Mouse (Mus musculus) myocyte (in vitro differentiated cells): ENCODE measurements around the gene Med9. TPM values are rescaled to one million over a fixed set of nuclear protein-coding genes. Genes with fewer than 3 reads are reported as not detected.
A peak's percentile ranks its signal among the peaks of the same experiment; 100 is the strongest.

Experiments
- H3K27me3 ChIP-seq: one replicate; pipeline ENCODE4 v1.6.1; 2011; ENCODE audit not compliant: control insufficient read depth, insufficient read depth, insufficient read length
- H3K36me3 ChIP-seq: one replicate; pipeline ENCODE4 v1.6.1; 2011; ENCODE audit not compliant: control insufficient read depth, insufficient read depth
- H3K4me2 ChIP-seq: one replicate; pipeline ENCODE4 v1.6.1; 2011; ENCODE audit warnings: low read depth, control low read depth
- H3K4me3 ChIP-seq: one replicate; pipeline ENCODE4 v1.5.1; 2011; ENCODE audit warnings: mild to moderate bottlenecking, control low read depth, moderate library complexity
- H3K79me2 ChIP-seq: one replicate; pipeline ENCODE4 v1.6.1; 2011; ENCODE audit not compliant: control insufficient read depth, insufficient read depth
- H3ac ChIP-seq: one replicate; pipeline ENCODE4 v1.6.1; 2011; ENCODE audit not compliant: control insufficient read depth, insufficient read length
- CEBPB ChIP-seq: IDR thresholded peaks from 2 replicates; pipeline ENCODE4 v1.6.1; 2011; ENCODE audit warnings: mild to moderate bottlenecking, moderate library complexity; ENCODE audit not compliant: poor library complexity, insufficient read depth, severe bottlenecking
- E2F4 ChIP-seq: IDR thresholded peaks from one replicate; pipeline ENCODE4 v1.6.1; 2011; ENCODE audit warnings: mild to moderate bottlenecking, control low read depth, moderate library complexity; ENCODE audit not compliant: insufficient read depth
- MAX ChIP-seq: IDR thresholded peaks from one replicate; pipeline ENCODE4 v1.6.1; 2011; ENCODE audit warnings: low read depth, mild to moderate bottlenecking, control low read depth
- MYOD1 ChIP-seq, 3 experiments: IDR thresholded peaks; one replicate each; pipeline ENCODE4 v1.6.1; 2011; ENCODE audit warnings: control low read depth in 2 of 3, low read depth in 2 of 3, mild to moderate bottlenecking in 2 of 3, moderate library complexity in 1 of 3; ENCODE audit not compliant: insufficient read length in 2 of 3, control insufficient read depth in 1 of 3
- MYOG ChIP-seq, 3 experiments: IDR thresholded peaks; one replicate each; pipeline ENCODE4 v1.6.1; 2011; ENCODE audit warnings: control low read depth in 2 of 3, low read depth in 2 of 3, mild to moderate bottlenecking in 2 of 3; ENCODE audit not compliant: insufficient read length in 2 of 3, control insufficient read depth in 1 of 3, insufficient read depth in 1 of 3
- POLR2A ChIP-seq: IDR thresholded peaks from one replicate; pipeline ENCODE4 v1.6.1; 2011; ENCODE audit warnings: low read depth, mild to moderate bottlenecking, control low read depth, moderate library complexity; ENCODE audit not compliant: insufficient read length
- POLR2AphosphoS2 ChIP-seq: IDR thresholded peaks from one replicate; pipeline ENCODE4 v1.6.1; 2011; ENCODE audit warnings: low read depth, control low read depth; ENCODE audit not compliant: insufficient read length
- REST ChIP-seq: IDR thresholded peaks from one replicate; pipeline ENCODE4 v1.6.1; 2011; ENCODE audit warnings: mild to moderate bottlenecking, control low read depth, moderate library complexity; ENCODE audit not compliant: insufficient read depth, insufficient read length
- SRF ChIP-seq: IDR thresholded peaks from one replicate; pipeline ENCODE4 v1.6.1; 2011; ENCODE audit warnings: low read depth; ENCODE audit not compliant: control insufficient read depth, insufficient read length
- TCF12 ChIP-seq: IDR thresholded peaks from one replicate; pipeline ENCODE4 v1.6.1; 2011; ENCODE audit warnings: mild to moderate bottlenecking, control low read depth; ENCODE audit not compliant: poor library complexity, insufficient read depth, severe bottlenecking
- TCF3 ChIP-seq: IDR thresholded peaks from one replicate; pipeline ENCODE4 v1.6.1; 2011; ENCODE audit warnings: low read depth, control low read depth; ENCODE audit not compliant: insufficient read length
- USF1 ChIP-seq: IDR thresholded peaks from one replicate; pipeline ENCODE4 v1.6.1; 2011; ENCODE audit warnings: low read depth, mild to moderate bottlenecking, control low read depth, moderate library complexity
- polyA plus RNA-seq: library from polyadenylated mRNA; unstranded; fragments of >200 nt; fragmentation: generic; extraction: Trizol; gene quantifications from one replicate; pipeline ENCODE4 v1.2.1, GENCODE M21; 2012; ENCODE audit warnings: missing spikeins

The Med9 gene
- polyA plus RNA-seq, 1 experiment = 41.6 TPM

- TF ChIP-seq E2F4 = no peak
- peak; percentile 47 for TF ChIP-seq POLR2AphosphoS2
- H3ac ChIP-seq = no peak overlapping the region
- H3K79me2 ChIP-seq = no peaks in the 10 kb centered on the region
- peak overlapping the region; percentile 29 for H3K4me3 ChIP-seq
- no peaks in the 10 kb centered on the region for H3K27me3 ChIP-seq
- H3K4me2 ChIP-seq = no peak overlapping the region
- no peaks in the 10 kb centered on the region for H3K36me3 ChIP-seq
Measured at GRCm38 (mm10) chr11:59963364-59964162, 15.6 kb downstream of the Med9 start.

- no peak overlapping the region for H3ac ChIP-seq
- peak overlapping the region; percentile 29 for H3K4me3 ChIP-seq
- no peaks in the 10 kb centered on the region for H3K79me2 ChIP-seq
- TF ChIP-seq MYOG (IDR thresholded peaks at IDR 0.05; ENCODE audit: control insufficient read depth in 1 of 3, insufficient read depth in 1 of 3, insufficient read length in 2 of 3, low read depth in 2 of 3) (no peak), E2F4 (no peak), MYOD1 (IDR thresholded peaks at IDR 0.05; ENCODE audit: control insufficient read depth in 1 of 3, insufficient read length in 2 of 3, low read depth in 2 of 3) (no peak), REST (no peak), POLR2A (no peak), POLR2AphosphoS2 (no peak), USF1 (no peak), MAX (no peak), TCF3 (no peak), TCF12 (no peak), SRF (no peak), CEBPB (no peak)
- H3K27me3 ChIP-seq = no peaks in the 10 kb centered on the region
- H3K36me3 ChIP-seq = no peaks in the 10 kb centered on the region
- peak overlapping the region; percentile 100 for H3K4me2 ChIP-seq
Measured at GRCm38 (mm10) chr11:59964163-59964758, 16.3 kb downstream of the Med9 start.

DNA sequence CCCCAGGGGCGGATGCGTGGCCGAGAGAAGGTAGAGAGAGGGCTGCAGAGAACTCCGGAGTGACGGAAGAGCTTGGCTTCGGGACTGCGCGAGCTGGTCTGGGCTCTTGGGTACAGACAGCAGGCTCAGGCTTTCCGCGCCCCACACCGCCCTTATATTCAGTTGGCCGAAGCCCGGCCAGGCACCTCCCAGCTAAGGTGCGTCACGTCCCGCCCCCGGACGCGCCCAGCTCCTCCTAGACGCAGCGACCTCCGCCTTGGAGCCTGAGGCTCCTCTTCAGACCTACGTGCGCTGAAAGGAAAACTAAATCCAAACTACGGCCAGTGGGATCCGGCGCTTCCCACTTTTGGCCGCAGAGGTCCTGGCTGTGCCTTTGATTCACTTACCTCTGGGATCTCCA is 16.8 kb downstream of the Med9 start, which contains the start of gene Rasd1:
Rasd1 (minus strand) TSS at position 127 of the 400 bp plus-strand sequence.
- TF ChIP-seq E2F4 = peak; percentile 29
- no peak for TF ChIP-seq MAX
- TF ChIP-seq POLR2AphosphoS2 = peak; percentile 49
- no peak for TF ChIP-seq SRF
- TF ChIP-seq POLR2A = peak; percentile 64
- TF ChIP-seq MYOD1 (IDR thresholded peaks at IDR 0.05; ENCODE audit: control insufficient read depth in 1 of 3, insufficient read length in 2 of 3, low read depth in 2 of 3) = no peak
- no peak within 1 kb of the TSS for H3ac ChIP-seq
- peak within 1 kb of the TSS; percentile 100 for H3K4me2 ChIP-seq
- H3K36me3 ChIP-seq = no peaks in the 10 kb centered on the region
- peak within 1 kb of the TSS; percentile 29 for H3K4me3 ChIP-seq
- H3K79me2 ChIP-seq = no peaks in the 10 kb centered on the region
- H3K27me3 ChIP-seq = no peaks in the 10 kb centered on the region

DNA sequence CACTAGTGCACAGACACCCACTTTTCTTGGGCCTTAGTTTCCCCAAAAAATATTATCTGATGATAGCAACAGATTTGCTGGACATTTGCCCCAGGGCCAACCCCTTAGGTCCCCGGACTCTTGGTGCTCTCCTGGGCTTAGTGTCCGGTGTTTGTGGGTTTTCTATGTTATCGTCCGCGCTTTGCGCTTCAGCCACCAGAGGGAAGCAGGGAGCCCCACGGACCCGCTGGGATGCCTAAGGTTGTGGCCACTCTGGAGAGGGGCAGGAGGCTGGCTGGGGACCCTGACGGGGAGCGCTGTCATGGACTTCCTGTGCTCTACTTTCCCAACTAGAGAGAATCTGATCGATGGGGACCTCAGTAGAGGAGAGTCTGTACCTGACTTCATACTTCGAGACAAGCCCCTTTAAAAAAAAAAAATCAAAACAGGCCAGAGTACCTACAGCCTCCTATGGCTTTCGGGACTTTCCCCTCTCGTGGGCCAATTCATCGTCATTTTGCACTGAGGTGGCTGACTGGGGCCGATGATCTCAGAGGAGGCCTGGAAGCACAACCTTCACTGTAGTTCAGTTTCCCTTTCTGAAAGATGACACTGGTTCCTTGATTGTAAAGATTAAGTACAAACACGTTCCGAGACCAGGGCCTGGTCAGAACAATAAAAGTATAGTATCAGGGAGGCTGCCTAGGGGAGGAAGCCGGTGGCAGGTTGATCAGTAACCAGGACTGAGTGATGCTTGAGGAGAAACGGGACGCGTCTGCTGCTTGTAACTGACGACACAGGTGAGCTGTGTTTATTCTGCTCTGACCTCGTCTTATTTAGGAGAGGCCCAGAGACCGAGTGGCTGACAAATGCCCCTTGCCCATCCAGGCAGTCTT is 17.5 kb downstream of the Med9 start:
- TF ChIP-seq USF1 = no peak
- no peak for TF ChIP-seq POLR2A
- TF ChIP-seq CEBPB = no peak
- no peak for TF ChIP-seq REST
- no peak for TF ChIP-seq TCF3
- no peak for TF ChIP-seq POLR2AphosphoS2
- TF ChIP-seq MYOG (IDR thresholded peaks at IDR 0.05; ENCODE audit: control insufficient read depth in 1 of 3, insufficient read depth in 1 of 3, insufficient read length in 2 of 3, low read depth in 2 of 3) = no peak
- TF ChIP-seq TCF12 = no peak
- no peak overlapping the region for H3ac ChIP-seq
- no peaks in the 10 kb centered on the region for H3K36me3 ChIP-seq
- peak overlapping the region; percentile 29 for H3K4me3 ChIP-seq
- no peaks in the 10 kb centered on the region for H3K27me3 ChIP-seq
- H3K79me2 ChIP-seq = no peaks in the 10 kb centered on the region
- H3K4me2 ChIP-seq = peak overlapping the region; percentile 100

- H3K36me3 ChIP-seq = no peaks in the 10 kb centered on the region
- H3K4me3 ChIP-seq = no peak overlapping the region
- TF ChIP-seq MAX (no peak), TCF12 (no peak), TCF3 (no peak), POLR2AphosphoS2 (no peak), USF1 (no peak), SRF (no peak), POLR2A (no peak)
- H3ac ChIP-seq = no peak overlapping the region
- no peaks in the 10 kb centered on the region for H3K27me3 ChIP-seq
- H3K79me2 ChIP-seq = no peaks in the 10 kb centered on the region
- no peak overlapping the region for H3K4me2 ChIP-seq
Measured at GRCm38 (mm10) chr11:59966102-59966483, 18.1 kb downstream of the Med9 start.
